Mouse (Mus musculus) frontal cortex, postnatal 25 days (tissue): ENCODE data around the gene Mterf4.

Source experiments
- DNase-seq, 2 experiments: peaks; one replicate each; pipeline ENCODE4 v3.0.0; 2022; ENCODE audit warnings: low spot score in 2 of 2

Gene Mterf4

GRCm38 (mm10) chr1:93267207-93267606 lies 38.5 kb downstream of the Mterf4 start:
- DNase-seq, result no peak

GRCm38 (mm10) chr1:93257560-93257959 lies 48.2 kb downstream of the Mterf4 start:
- DNase-seq, result no peak

- no peak for DNase-seq
Observed at GRCm38 (mm10) chr1:93255761-93256160, 50.0 kb downstream of the Mterf4 start.

GRCm38 (mm10) chr1:93252586-93252985 lies 53.1 kb downstream of the Mterf4 start:
- no peak for DNase-seq
